Mouse (Mus musculus) heart, adult 8-10 months (tissue): ENCODE measurements at regions not wholly inside any gene's neighbourhood (a gene's known extent, or its start where the extent isn't known, plus 50 kb on each side); places are given as distances from the start of the nearest gene placed in this dataset.
A peak's percentile ranks its signal among the peaks of the same experiment; 100 is the strongest.

Experiments
- DNase-seq: peaks from one replicate; pipeline ENCODE4 v3.0.0; 2022; ENCODE audit warnings: low spot score

GRCm38 (mm10) chr15:63006471-63007228 lies 838.3 kb downstream of the Gsdmc2 start:
- peak; percentile 41 for DNase-seq

GRCm38 (mm10) chr15:62994691-62995090 lies 850.3 kb downstream of the Gsdmc2 start:
- no peak for DNase-seq

GRCm38 (mm10) chr15:62986871-62987270 lies 858.1 kb downstream of the Gsdmc2 start:
- no peak for DNase-seq

DNA sequence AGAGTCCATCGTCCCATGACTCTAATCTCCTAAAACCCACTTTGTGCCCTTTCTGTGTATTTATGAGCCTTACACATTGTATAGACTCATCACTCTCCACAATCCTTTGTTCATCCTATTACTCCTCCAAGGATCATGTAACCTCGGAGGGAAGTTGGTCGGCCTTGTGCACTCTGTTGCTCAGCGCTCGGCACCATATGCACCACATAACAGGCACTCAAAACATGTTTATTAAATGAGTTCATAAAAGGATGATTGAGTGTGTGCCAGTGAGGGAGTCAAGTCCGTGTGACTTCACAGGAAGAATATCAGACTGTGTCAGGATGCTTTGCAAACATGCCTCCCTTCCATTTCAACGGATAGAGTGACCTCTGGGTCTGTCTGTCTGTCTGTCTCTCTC lies 858.8 kb downstream of the Gsdmc2 start:
- no peak for DNase-seq

DNA sequence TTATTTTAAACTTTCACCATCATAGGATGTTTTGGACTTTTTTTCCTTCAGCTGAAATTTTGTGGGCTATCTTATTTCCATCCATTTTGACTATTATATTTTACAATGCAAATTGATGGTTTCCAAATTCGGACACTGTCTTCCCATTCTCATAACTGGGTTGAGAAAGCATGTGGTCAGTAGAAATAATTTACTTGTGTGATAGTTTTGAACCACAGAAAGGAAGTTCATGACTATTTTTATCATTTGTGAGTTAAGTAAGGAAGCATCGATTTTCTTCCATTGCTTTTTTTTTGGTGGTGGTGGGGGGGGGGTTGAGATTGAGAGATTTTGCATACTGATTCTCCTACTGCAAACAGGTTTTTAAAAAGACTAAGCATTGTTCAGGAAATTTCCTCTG lies 874.4 kb downstream of the Gsdmc2 start:
- no peak for DNase-seq

DNA sequence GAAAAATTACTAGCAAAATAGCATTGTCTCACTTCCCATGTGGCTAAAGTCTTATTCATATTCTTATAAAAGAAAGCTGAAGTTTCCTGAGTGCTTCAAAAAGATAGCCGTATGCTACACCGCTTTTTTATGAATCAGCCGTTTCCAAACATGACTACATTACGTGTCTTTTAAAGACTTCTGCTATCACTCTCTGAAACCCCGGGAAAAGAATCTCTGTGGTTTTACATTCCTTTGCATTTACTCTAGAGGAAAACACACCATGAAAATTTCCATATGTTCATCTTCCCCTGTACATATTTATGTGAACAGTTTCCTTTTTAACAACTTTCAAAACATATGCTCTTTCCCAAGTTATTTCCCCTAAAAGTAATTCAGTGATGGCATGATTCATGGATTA lies 882.3 kb downstream of the Gsdmc2 start:
- no peak for DNase-seq

DNA sequence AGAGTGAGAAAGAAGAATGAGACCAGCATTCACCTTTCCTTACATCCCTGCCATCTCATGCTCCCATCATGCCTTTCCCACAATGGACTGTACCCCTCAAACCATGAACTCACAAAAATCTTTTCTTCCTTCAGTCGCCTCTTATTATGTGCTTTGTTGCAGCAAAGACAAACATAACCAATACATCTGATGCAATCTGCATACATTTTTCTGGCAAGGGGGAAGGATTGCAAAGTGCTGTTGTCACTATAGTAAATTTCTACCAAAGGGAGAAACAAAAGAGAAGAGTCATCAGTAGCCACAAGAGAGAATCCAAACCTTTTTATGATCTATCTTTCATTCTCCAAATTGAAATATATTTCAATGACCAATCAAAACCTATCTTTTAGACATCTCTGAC lies 884.4 kb downstream of the Gsdmc2 start:
- DNase-seq, result no peak

DNA sequence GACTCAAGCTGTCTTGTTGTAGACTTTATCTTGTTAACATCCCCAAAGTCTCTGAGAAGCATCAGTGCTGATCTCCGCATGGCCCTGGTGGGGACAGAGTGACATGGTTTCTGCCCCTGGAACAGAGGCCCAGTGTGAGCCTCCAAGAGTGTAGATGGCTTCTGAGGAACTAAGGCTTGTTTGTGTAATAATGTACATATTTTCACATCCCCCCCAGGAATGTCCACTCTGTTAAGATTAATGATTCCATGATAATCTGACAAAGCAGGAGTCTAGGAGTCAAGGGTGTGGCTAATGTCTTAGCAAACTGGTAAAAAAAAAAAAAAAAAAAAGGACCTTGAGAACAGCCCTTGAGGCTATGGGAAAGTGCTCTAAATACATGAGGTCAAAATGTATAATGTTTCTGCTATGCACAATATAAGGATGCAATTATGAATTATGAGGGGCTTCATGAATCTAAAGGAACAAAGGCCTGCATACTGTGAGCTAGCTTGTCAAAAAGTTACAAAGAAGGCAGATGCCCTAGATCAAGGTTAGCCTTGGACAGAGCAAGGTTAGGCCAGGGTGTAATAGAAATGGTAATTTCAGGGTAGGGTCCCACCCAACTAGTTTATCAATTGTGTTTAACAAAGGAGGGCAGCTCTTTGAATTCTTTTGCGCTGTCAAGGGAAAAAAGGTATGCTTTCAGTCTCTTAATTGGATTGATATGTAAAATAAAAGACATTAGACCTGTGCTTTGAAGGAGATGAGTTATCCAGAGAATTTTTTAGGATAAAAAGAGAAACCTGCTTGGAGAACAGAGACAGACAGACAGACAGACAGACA lies 886.3 kb downstream of the Gsdmc2 start:
- no peak for DNase-seq

DNA sequence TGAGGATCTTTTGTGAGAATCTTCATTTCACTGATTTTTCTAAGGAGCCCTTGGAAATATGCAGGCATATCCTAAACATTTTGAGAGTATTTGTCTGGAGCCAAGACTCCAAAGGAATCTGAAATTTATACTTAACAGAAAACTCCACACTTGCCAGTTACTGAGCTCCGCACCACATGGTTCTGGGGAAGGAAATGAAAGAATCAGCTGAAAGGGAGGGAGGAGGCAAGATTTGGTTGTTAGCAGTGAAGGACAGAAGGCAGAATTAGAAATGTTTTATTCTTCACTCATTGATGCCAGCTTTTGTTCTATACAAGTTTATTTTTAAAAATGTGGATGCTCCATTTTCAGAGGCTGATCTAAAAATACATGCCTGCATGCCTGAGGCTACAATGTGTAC lies 890.1 kb downstream of the Gsdmc2 start:
- no peak for DNase-seq

- no peak for DNase-seq
These were observed 890.6 kb downstream of the Gsdmc2 start for GRCm38 (mm10) chr15:62954322-62954820.

DNA sequence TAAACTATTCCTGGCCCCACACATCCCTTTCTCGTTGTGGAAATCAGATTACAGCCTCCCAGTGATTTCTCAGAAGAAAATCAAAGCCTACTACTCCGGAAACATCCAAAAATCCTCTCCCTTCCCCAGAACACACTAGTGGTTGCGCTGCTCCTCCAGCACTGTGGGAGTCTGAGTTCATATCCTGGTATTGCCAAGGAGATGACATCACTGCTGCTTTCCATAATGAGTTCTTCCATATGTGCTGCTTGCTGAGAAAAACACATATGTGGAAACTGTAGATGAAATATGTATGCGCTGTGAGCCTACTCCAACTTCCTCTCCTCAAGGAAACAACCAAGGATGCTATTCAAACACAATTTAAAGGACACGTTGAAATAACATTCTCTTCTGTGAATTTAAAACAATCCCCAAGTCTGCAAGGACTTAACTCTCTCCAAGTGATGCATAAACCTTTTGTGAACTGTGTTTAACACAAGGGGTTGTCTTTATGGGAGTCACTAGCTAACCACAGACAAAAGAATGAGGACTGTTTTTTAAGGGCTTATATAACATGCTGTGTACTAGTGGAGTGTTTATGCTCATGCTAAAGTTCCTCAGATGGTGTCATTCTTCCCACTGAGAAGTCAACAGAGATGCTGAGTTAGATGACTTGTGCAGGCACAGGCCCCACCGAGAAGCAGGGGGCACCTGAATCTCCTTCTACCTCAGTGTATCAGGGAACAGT lies 891.6 kb downstream of the Gsdmc2 start:
- DNase-seq, result no peak

GRCm38 (mm10) chr15:62952487-62953214 lies 892.3 kb downstream of the Gsdmc2 start:
- DNase-seq, result no peak

DNA sequence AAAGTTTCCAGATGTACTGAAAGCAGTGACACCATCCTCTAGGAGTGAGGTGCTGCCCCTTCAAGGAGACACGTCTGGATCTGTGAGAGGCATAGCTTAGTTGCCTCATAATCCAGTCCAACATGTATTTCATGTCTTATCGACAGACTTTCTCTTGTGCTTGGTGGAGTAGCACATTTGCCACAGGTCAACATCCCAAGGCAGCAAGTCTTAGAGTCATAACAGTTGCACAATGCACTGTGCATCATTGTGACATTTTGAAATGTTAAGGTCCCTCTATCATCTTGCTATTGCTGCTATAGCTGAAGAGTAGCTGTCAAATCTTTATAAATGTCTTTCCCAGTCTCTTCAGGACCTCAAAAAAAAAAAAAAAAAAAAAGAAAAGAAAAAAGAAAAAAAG lies 905.6 kb downstream of the Gsdmc2 start:
- no peak for DNase-seq

DNA sequence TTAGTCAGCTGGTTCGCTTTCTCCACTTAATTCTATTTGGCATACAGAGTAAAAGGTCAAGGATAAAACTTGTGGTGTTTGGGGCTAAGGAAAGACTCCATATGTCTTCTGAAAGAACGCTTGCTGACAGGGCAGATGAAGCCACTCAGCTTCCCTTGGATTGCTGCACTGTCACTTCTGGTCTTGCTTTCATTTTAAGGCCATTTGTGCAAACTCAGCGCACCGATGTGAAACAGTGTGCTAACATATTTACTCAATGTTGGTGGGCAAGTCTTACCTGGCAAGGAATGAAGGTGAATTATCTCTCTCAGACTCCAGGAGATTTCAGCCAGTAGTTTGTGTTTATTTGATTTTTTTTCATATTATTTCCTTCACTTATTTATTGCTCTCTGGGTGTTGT lies 907.2 kb downstream of the Gsdmc2 start:
- DNase-seq, result no peak

DNA sequence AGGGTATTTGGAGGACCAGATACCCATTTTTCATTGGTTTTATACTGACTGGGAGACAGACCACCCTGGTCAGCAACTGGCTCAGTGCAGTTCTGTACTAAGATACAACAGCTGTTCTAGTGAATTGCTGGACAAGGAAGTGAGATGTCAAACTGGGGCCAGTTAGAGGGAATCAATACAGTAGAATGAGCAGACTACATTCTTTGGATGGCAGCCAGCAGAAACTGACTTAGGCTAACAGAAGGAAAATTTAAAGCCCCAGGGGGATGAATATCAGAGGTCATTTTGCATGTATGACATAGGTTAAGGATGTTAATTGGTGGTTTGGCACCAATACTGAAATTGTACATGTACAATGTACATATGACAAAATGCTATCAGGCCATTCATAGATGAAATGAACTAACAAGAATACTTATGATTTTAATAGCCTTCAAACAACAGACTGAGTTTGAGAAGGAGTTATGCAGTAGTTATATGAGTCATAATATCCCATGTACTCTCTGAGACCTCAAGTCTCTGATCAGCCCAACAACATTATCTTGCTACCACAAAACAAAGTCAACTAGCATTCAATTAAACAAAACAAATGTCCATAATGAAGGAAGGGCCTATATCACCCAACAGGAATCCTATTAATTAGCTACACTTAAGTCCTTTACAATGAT lies 910.3 kb downstream of the Gsdmc2 start:
- DNase-seq, result peak; percentile 11

DNA sequence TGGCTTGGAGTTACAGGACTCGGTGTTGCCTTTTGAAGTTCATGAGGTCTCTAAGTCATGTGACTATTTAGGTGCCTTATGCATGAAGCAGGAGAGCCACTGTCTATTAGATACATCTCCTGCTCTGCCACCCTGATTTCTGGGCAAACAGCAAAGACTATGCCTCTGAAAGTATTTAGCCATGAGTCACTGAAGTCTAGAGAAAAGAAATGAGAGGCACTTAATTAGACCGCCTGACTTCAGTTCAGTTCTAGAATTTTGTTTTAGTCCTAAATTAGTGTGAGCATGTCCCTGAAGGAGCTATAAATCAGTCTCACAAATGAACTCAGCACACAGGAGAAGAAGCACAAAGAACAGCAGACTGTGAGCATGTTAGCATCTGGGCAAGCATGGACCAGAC lies 924.5 kb downstream of the Gsdmc2 start:
- DNase-seq, result no peak

DNA sequence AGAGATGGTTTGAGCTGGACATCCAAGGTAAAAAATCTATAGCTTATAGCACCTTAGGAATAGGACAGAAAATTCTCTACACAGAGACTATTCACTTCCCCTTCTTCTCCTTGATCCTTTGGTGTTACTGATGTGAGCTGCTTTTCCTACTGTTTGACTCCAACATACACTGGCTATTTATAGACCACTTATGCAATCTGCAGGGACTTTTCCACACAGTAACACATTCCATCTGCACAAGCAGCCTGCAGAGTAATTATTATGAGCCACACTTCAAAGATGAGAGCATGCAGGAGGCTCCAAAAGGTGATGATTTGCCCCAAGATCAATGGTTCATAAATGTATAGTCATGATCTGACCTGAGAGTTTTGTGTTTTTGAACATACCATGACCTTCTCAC lies 925.7 kb downstream of the Gsdmc2 start:
- DNase-seq, result peak; percentile 37

DNA sequence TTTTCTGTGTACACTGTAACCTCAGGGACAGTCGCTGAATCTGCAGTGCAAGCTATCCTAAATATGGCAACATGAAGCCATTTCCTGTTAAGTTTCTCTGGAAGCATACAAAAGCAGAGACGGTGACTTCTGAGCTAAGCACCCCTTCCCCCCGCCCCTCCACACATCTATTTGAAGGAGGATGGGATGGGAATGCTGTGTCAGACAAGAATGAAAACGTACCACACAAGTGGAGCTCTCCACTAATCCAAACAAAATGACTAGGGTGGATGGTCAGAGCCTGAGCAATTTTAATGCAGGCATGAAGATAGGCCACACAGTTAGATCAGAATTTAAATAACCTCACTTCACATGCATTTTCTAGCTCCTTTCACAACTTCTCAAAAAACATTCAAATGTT lies 936.6 kb downstream of the Gsdmc2 start:
- DNase-seq, result no peak

GRCm38 (mm10) chr15:62907181-62907580 lies 937.8 kb downstream of the Gsdmc2 start:
- DNase-seq, result no peak

DNA sequence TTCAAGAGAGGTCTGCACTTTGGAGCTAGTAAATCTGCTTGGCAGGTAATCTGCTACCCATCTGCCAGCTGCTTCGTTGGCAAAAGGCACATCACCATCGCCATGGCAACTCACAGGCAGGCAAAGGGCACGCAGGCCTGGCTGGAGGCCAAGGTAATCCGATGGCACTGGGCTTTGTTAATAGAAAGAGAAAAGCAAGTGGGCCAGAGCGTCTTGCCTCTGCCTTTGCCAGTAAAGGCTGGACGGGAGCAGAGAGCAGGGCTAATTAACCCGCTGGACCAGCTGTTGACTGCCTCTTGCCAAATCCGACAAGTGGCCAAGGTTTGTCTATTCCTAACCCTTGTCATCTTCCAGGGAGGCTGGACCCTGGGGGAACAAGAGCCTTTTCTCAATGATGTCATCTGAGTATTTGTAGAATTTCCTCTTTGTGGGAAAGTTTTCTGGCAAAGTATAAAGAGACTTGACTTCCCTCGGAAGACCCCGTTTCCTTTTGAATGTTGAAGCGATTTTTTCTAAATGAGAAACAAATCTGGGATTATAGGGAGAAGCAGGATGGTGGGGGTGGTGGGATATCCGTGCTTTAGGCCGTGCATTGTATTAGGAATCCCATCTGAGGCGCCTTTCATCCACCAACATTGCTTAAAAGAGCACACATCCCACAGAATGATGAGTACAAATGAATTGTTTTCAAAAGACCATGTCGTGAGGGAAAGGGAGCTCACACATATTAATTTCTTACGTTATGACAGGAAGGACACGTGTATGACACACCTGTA lies 941.7 kb downstream of the Gsdmc2 start:
- DNase-seq, result peak; percentile 68
